Mouse (Mus musculus): ENCODE results near the gene Prpf4. TPM values are rescaled to one million over a fixed set of nuclear protein-coding genes. Genes with fewer than 3 reads are reported as not detected.

The Prpf4 gene
- polyA plus RNA-seq (2012; rRNA removed): 10.4 and 11.3 TPM in 2 replicates

GRCm38 (mm10) chr4:62408601-62409282 is at the start of gene Prpf4, which contains the start of gene Cdc26:
Gene Prpf4, plus strand, starts transcription at chr4:62408797.
Gene Cdc26, minus strand, starts transcription at chr4:62408642.
- under 1% methylated on average over 39 of the region's 39 CpGs for WGBS

GRCm38 (mm10) chr4:62359256-62359775 is 49.3 kb upstream of the Prpf4 start:
- 22% methylated on average over 7 of the region's 7 CpGs for WGBS
- no peak for DNase-seq (ENCODE audit: low read depth, low spot score)

More at GRCm38 (mm10) chr4:62408601-62409282, at the start of gene Prpf4, which contains the start of gene Cdc26:
- peak; percentile 99 for DNase-seq (ENCODE audit: low read depth, low spot score)

- DNase-seq (ENCODE audit: low read depth, low spot score): peak; percentile 95
- under 1% methylated on average over 51 of the region's 51 CpGs for WGBS
Observed at GRCm38 (mm10) chr4:62360088-62360804, 48.4 kb upstream of the Prpf4 start, which contains the start of the genes Fkbp15 and Slc31a1. Gene Fkbp15, minus strand, starts transcription at chr4:62360548. Gene Slc31a1, plus strand, starts transcription at chr4:62360727.

GRCm38 (mm10) chr4:62360805-62361455 is 47.7 kb upstream of the Prpf4 start:
- WGBS: under 1% methylated on average over 22 of the region's 22 CpGs

GRCm38 (mm10) chr4:62361571-62361970 is 47.0 kb upstream of the Prpf4 start:
- 7% methylated on average over 6 of the region's 6 CpGs for WGBS
- no peak for DNase-seq (ENCODE audit: low read depth, low spot score)

More at GRCm38 (mm10) chr4:62360805-62361455, 47.7 kb upstream of the Prpf4 start:
- DNase-seq (ENCODE audit: low read depth, low spot score): no peak

GRCm38 (mm10) chr4:62361997-62362396 is 46.6 kb upstream of the Prpf4 start:
- WGBS: 72% methylated on average over 1 of the region's 1 CpGs
- no peak for DNase-seq (ENCODE audit: low read depth, low spot score)

GRCm38 (mm10) chr4:62362437-62362836 is 46.2 kb upstream of the Prpf4 start:
- 61% methylated on average over 2 of the region's 2 CpGs for WGBS
- no peak for DNase-seq (ENCODE audit: low read depth, low spot score)

- no peak for DNase-seq (ENCODE audit: low read depth, low spot score)
- 60% methylated on average over 8 of the region's 8 CpGs for WGBS
Observed at GRCm38 (mm10) chr4:62364299-62364698, 44.3 kb upstream of the Prpf4 start.

- 61% methylated on average over 4 of the region's 4 CpGs for WGBS
- no peak for DNase-seq (ENCODE audit: low read depth, low spot score)
Observed at GRCm38 (mm10) chr4:62366291-62366690, 42.3 kb upstream of the Prpf4 start.

GRCm38 (mm10) chr4:62367586-62367985 is 41.0 kb upstream of the Prpf4 start:
- DNase-seq (ENCODE audit: low read depth, low spot score): no peak
- 56% methylated on average over 6 of the region's 6 CpGs for WGBS

GRCm38 (mm10) chr4:62369091-62369490 is 39.5 kb upstream of the Prpf4 start:
- WGBS: 63% methylated on average over 3 of the region's 3 CpGs
- no peak for DNase-seq (ENCODE audit: low read depth, low spot score)

GRCm38 (mm10) chr4:62372410-62372809 is 36.2 kb upstream of the Prpf4 start:
- no peak for DNase-seq (ENCODE audit: low read depth, low spot score)
- 40% methylated on average over 1 of the region's 1 CpGs for WGBS

GRCm38 (mm10) chr4:62372818-62373520 is 35.6 kb upstream of the Prpf4 start:
- WGBS: 72% methylated on average over 9 of the region's 9 CpGs
- DNase-seq (ENCODE audit: low read depth, low spot score): no peak

GRCm38 (mm10) chr4:62373668-62374067 is 34.9 kb upstream of the Prpf4 start:
- WGBS: 18% methylated on average over 7 of the region's 7 CpGs
- DNase-seq (ENCODE audit: low read depth, low spot score): no peak

GRCm38 (mm10) chr4:62374342-62374741 is 34.3 kb upstream of the Prpf4 start:
- 37% methylated on average over 4 of the region's 4 CpGs for WGBS

GRCm38 (mm10) chr4:62376123-62376522 is 32.5 kb upstream of the Prpf4 start:
- DNase-seq (ENCODE audit: low read depth, low spot score): no peak
- 79% methylated on average over 2 of the region's 2 CpGs for WGBS

More at GRCm38 (mm10) chr4:62374342-62374741, 34.3 kb upstream of the Prpf4 start:
- DNase-seq (ENCODE audit: low read depth, low spot score): no peak

GRCm38 (mm10) chr4:62379724-62380381 is 28.7 kb upstream of the Prpf4 start:
- 42% methylated on average over 9 of the region's 9 CpGs for WGBS
- no peak for DNase-seq (ENCODE audit: low read depth, low spot score)

GRCm38 (mm10) chr4:62383207-62383606 is 25.4 kb upstream of the Prpf4 start:
- 58% methylated on average over 6 of the region's 6 CpGs for WGBS

GRCm38 (mm10) chr4:62383752-62384151 is 24.8 kb upstream of the Prpf4 start:
- no peak for DNase-seq (ENCODE audit: low read depth, low spot score)
- 58% methylated on average over 7 of the region's 7 CpGs for WGBS

More at GRCm38 (mm10) chr4:62383207-62383606, 25.4 kb upstream of the Prpf4 start:
- no peak for DNase-seq (ENCODE audit: low read depth, low spot score)
